Mouse (Mus musculus) cerebellum, adult 2 months (tissue): Measurements from ENCODE around the gene Ly75.

Source experiments
- CTCF ChIP-seq: fragments of 200-500 bp; IDR thresholded peaks from 2 replicates; pipeline ENCODE4 v1.5.1; 2011; ENCODE audit warnings: low read depth, mild to moderate bottlenecking, control low read depth, low read length, moderate library complexity, borderline replicate concordance; ENCODE audit not compliant: insufficient read depth
- POLR2A ChIP-seq: fragments of 200-500 bp; IDR thresholded peaks from 2 replicates; pipeline ENCODE4 v1.6.1; 2011; ENCODE audit warnings: low read length, control low read depth, borderline replicate concordance; ENCODE audit not compliant: insufficient read depth

DNA sequence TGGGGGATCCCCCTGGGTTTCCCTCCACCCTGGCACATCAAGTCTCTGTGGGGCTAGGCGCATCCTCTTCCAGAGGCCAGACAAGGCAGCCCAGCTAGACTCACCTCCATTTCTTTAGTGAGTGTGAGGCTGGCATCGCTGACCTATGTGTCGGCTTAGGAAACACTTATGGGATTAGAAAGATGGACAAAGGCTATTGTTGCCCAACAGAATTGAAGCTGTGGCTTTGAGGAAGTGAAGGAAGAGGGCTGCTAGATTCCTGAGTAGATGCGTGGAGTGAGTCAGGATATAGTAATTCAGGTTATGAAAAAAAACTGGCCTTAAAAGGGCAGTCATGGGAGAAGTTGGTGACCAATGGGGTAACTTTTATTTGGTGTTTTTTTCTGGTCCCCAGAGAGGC, 13.6 kb downstream of the Ly75 start:
- TF ChIP-seq POLR2A (no peak), CTCF (no peak)
